Mouse (Mus musculus) heart, postnatal 14 days (tissue): ENCODE measurements at regions not wholly inside any gene's neighbourhood (a gene's known extent, or its start where the extent isn't known, plus 50 kb on each side); places are given as distances from the start of the nearest gene placed in this dataset.
A peak's percentile ranks its signal among the peaks of the same experiment; 100 is the strongest.
"Not testable (repeated sequence)": the region's sequence is repeated elsewhere in the genome, so short reads cannot be mapped to it uniquely, and the experiment has no call there.

ENCODE experiments used
- DNase-seq, 2 experiments: peaks; one replicate each; pipeline ENCODE4 v3.0.0; 2021 to 2022
- intact Hi-C: fragments of 180-260 bp; cut with DNase I; formaldehyde crosslinking; loops from one replicate; pipeline ENCODE4 v1.15.1; 2025

DNA sequence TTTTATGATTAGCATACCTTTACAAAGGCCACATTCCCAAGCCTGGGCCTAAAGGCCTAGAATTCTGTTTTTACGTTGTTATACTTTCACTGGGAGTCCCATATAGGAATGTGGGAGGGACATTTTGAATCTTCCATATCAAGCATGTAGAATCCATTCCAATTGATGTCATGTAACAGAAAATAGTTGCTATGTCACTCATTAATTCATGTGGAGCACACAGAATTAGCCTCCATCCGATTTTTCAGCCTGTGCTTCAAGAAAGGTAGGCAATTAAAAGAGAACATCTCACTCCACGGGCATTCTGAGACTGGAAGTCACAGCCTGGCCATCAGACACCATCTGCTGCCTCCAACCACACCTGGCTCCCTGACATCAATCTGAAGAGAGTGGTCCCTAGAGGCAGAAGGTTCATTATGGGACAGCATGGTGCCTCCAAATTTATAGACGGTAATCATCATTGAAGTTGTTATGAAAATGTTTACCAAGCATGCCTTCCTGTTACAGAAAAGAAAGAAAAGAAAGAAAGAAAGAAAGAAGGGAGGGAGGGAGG lies 436.9 kb upstream of the Sphkap start:
- no peak for DNase-seq
- intact Hi-C loops = no loop called here

DNA sequence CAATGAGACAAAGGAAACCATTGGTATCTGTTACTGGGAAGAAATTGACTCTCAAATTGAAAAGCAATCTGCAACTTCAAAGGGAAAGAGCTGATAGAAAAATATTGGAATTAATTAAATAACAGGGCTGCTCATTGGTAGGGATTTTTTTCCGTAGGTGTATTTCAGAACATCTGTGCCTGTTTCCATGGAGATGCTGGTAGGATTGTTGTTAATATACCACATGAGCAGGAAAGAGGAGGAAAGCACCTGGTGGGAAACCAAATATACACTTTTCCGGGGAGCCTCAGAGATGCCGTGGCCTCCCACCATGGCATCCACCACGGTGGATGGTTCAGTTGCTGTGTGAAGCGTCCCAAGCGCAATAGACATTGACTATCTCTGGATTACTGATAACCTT lies 428.0 kb upstream of the Sphkap start:
- DNase-seq = no peak
- intact Hi-C loops = no loop called here

DNA sequence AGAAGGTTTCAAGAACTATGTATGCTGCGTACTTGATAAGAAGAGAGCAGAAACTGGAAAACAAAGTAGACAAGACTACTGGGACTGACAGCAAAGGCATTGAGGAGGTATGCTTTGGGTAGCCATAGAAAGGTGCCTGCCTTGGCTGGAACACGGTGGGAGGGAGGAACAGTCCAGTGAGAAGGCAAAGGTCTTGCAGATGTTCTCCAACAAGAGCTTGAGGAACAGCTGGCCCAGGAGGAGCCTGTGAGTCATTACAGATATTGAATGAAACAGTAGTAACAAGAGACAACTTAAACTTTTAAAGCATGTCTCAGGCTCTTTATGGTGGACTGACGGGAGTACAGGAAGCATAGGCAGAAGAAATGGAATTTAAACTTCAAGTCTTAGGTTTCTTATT lies 424.9 kb upstream of the Sphkap start:
- intact Hi-C loops = no loop called here
- no peak for DNase-seq

DNA sequence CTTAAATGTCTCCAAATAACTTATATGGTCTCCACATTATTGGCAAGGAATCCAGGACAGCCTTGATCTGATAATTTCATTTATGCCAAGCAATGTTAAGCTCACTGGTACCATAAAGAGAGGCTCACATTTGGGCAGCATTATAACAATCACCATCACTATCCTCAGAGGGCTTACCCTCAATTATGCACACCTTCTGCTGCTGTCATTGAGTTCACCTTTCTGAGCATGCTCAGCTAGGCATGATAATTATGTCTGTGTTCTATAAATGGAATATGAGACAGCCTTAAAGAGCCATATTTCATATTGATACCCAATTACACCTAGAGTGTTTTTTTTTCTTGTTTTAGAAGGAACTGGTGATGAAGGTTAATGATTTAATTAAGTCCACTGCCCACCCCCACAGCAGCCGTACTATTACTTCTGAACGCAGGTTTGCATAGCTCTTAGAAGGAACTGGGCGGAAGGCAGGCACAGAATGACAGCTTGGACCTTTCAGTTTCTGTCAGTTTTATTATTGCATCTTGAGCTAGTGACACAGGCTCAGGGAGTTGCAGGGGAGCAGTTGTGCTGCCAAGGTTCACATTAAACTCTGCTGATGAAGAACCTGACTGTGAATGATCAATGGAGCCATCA lies 424.0 kb upstream of the Sphkap start:
- no peak for DNase-seq
- intact Hi-C loops = no loop called here

DNA sequence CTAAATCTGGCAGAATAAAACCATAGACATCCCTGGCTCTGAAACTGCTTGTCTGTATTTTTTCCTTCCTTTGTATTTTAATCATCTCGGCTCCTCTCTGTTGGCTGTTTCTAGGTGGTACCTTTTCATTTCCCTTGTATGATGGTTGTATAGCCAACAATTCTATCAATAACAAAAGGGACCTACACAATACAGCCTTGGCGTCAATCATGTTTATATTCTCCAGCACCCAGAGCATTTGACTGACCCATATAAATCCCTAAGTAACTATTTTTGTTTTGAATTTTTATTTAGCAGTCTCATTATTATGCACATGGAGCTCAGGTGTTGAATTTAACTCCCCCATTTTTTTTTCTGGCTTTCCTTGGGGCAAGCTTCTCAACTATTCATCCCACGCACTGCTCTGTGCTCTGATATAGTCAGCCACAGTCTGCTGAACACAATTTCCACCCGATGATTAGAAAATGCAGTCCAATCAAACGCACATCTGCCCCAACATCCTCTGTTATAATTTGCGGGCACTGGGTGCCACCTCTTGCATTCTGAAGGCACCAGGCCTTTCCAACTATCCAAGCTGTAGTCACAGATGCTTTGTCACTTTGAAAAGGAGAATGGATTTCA lies 422.1 kb upstream of the Sphkap start:
- intact Hi-C loops = no loop called here
- no peak for DNase-seq

DNA sequence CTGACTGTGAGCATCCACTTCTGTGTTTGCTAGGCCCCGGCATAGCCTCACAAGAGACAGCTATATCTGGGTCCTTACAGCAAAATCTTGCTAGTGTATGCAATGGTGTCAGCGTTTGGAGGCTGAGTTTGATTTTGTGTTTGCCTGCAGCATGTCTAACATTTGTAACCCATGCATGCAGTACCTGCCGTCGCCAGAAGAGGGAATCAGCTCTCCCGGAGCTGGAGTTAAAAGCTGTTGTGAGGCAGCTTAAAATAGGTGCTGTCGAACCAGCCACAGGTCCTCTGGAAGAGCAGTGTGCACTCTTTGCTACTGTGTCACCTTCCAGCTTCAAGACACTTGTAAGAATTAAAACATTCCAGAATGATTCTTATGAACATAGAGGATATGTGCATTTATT lies 403.2 kb upstream of the Sphkap start:
- intact Hi-C loops = not testable (repeated sequence)
- peak in 1 of 2 experiments; percentile 8 for DNase-seq

DNA sequence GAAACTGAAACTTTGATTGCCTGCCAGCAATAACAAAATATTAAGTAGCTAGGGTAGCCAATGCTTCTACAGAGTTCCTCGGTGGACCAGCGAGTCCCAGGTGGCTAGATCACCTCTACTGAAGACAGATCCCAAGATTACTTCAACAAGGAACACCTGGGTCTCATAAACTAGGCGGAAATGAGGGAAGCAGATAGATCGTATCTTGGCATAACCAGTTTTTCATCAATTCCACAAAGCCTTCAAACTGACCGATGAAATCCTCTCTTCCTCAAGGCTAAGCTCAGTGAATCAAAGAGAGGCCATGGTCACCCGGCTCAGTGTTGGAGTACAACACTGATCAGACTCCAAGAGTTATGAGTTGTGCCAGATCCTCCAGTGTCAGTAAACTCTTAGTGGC lies 400.4 kb upstream of the Sphkap start:
- intact Hi-C loops = no loop called here
- no peak for DNase-seq

DNA sequence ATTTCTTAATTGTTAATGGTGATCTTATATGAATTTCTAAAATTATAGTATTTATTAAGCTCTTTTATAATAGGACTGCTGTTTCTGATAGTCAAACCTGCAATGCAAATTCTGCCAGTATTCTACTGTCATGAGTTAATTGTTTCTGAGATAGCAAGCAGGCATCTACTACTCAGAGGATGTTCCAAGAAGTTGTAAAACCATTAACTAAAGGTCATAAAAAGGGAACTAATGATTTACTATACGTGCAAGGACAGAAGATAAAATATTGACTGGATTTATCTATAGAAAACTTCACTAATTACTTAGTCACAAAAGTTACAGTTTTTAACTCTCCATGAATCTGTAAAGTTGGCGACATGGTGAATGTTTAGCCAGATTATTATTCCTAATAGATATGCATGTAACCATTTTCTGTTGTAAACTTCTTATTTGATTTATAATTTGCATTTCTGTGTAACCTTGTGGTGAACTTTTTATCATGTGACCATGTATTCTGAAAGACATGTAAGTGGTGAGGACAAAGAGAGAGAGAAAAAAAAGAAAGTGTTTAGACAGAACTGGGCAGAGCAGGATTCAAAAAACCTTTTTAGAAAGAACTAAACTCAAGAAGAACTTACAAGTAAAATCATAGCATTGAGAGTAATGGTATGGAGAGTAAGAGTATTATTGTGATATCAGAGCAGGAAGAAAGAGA lies 395.5 kb upstream of the Sphkap start:
- intact Hi-C loops = no loop called here
- no peak for DNase-seq

DNA sequence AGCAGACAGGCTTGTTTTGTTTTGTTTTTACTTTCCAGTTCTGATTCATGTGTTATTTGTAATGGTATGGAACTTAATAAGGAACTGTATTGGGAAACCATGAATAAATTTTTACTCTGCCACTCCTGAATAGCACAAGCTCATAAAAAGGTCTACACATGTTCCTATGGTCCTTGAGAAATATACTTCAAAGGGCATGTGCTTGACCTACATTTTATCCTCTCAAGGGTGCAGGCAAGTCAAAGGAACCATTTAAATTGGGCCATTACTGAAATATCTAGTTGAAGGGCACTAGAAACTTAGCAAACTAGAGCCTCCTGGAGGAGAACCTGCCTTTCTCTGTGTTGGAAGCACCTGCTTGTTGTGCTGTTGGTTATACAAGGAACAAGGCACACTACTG lies 393.8 kb upstream of the Sphkap start:
- no peak for DNase-seq
- intact Hi-C loops = no loop called here

DNA sequence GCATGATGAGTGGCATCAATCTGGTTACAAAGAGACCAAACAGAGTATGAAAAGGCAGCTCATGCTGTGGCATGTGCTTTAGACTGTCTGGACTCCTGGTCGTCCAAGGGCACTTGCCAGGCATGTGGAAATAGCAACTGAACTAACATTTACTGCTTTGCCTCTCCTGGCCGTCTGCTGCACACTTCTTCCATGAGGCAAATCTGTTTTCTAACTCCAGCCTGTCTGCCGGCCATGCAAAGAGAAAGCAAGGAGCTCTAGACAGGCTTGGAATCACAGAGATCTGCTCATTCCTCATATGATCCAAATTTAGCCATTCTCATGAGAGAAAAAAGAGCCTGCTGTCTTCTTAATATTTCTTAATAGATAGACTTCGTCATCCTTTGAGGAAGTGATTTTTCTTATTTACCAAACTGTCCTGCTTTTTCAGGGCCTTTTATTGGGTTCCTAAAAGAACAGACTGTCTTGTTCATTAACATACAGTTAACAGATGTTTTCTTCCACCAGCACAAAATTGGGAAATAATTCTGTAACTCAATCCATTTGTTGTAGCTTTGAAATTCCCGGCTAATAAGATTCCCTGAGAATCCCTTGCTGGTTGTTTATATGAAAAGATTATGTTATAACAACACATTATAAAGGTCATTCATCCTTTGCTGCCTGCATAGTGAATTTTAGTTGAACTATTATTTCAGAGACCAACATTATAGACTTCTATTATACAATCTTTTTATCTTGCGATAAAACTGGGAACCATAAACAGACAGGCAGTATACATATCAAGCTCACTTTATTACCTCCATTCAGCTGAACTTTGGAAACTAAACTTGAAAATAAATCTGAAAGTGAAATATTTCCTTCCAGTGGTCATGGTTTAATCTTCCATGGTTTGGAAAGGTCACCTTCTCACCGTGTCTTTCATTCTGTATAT lies 389.2 kb upstream of the Sphkap start:
- DNase-seq = peak; percentile 4 to 22
- intact Hi-C loops = no loop called here

DNA sequence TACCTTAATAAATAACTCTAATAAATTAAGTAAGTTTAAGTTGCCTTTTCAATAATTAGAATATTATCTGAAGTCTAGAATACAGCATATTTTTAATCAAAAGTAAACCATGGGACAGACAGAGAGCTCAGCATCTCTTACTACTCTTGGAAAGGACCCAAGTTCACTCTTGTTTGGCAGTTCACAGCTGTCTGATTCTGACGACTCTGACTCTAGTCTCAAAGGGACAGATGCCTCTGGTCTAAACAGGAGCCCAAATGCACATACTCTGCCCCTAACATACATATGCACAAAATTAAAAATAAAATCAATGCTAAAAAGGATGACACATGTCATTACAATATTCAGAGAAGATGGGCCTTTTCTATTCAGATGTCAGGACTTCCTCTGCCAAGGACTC lies 369.2 kb upstream of the Sphkap start:
- no peak for DNase-seq
- intact Hi-C loops = no loop called here

DNA sequence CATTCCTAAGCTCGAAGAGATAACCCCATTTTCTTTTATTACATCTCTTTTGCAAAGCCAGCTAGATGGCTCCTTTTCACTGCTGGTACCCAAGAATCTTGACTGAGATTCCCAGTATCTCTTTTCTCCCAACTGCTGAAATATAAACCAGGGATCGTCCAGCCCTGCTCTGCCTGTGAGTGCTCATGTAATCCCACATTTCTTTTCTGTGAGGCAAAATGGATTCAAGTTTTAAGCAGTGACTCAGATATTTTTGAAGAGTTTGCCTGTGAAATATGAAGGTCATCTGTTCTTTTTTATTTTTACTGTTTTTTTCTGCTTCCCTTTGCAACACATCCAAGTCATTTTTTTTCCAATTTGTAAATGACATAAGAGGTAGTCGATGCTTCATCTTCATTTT lies 363.2 kb upstream of the Sphkap start:
- no peak for DNase-seq

DNA sequence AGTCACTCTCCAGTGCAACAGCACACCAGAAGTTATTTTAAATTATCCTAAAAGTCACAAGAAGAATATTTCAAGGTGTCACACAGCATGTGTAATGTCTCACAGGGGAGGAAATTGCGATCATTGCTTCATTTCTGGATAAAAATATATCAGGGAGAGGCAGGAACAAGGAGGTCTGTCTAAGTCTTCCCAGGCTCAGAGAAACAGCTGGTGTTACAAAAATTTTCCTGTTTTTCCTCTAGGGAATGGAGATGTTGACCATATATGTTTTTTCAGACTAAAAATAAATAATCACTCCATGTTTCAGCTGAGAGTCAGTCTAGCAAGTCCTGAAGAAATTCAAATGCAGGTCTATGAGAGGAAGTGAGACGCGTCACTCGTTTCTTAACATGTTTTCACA lies 353.5 kb upstream of the Sphkap start:
- intact Hi-C loops = no loop called here
- no peak for DNase-seq

More for the DNA sequence above, 363.2 kb upstream of the Sphkap start:
- intact Hi-C loops = no loop called here

DNA sequence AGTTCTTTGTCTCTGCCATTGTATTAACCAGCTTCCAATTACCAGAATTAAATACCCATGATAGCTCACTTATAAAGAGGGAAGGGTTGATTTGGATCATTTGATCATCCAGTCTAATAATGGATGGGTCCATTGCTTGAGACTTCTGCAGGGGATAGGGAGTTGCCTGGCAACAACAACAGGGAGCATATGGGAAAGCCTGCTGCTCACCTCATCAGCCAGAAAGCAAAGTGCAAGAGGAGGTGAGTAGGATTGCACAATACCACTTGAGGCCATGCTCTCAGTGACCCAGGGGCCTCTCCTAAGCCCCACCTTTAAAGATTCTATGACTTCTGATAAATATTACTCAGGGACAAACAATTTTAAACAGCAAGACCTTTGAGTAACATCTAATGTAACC lies 348.9 kb upstream of the Sphkap start:
- intact Hi-C loops = no loop called here
- no peak for DNase-seq

DNA sequence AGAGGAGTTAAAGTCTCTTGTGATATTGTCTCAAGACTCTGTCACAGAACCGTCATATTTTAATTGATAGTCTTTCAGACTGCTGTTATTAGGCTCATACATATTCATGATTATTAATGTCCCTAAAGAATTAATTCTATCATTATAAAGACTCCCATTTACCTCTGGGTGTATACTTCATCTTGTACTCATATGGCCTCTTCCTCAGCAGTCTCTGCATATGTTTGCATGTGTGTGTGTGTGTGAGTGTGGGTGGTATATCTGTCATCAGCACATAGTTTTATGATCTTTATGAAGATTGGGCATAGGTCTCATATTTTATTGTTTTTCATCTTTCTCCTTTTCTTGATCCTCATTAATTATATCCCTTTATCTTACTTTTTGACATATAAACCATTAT lies 347.3 kb upstream of the Sphkap start:
- no peak for DNase-seq
- intact Hi-C loops = no loop called here

DNA sequence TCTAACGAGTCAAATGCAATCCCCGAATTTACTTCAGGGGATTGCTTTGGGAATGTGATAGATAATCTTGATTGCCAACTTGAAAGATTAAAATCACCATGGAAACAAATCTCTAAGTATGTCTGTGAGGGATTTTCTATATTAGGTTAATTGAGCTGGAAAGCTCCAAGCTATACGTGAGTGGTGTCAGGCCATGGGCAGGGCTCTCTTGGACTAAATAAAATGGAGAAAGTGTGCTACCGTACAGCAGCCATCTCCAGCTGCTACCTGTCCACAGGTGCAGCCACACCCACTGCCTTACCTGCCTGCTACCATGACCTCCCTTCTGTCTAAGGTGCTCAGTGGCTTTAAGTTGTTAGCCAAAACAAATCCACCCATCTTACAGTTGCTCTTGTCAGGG lies 345.0 kb upstream of the Sphkap start:
- DNase-seq = no peak
- intact Hi-C loops = no loop called here

DNA sequence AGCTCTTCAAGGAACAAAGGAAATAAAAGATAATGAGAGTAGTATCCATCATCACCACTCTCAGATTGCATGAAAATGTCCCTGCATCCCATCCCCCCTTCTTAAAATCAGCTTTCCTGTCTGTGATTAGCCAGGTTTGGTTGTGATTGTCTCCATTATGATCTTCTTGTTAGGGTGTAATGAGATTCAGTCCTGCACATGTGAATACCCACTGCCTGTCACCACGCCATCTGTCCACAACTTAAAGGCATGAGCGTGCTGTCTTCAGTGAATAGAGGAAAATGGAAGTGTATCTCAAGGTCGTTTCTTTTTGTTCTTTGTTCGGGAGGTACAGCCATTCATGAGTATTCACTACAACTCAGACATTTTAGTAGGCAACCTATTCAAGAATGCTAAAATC lies 341.0 kb upstream of the Sphkap start:
- no peak for DNase-seq
- intact Hi-C loops = loop anchor here (5.0 to 10.0 kb wide), 3 partner anchors 356 to 833 kb away; no protein-coding TSS in a partner anchor

DNA sequence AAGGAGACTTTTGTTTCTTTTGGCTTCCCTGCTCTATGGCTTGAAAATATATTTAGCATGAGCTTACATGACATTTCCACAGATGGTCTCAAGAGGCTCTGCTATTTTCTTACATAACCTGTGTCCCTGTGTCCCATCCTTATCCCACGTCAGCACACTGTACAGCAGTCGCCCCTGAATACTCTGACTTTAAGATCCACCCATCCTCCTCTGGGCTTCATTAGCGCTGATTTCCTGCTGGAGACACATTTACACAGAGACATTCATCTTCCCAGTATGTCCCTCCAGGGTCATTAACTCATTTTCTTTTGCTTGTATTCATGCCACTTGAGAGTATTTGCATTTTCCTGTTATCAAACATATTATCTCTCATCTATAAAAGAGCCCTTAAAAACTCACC lies 340.1 kb upstream of the Sphkap start:
- intact Hi-C loops = loop anchor here (5.0 to 10.0 kb wide), 3 partner anchors 357 to 834 kb away; no protein-coding TSS in a partner anchor
- DNase-seq = no peak

DNA sequence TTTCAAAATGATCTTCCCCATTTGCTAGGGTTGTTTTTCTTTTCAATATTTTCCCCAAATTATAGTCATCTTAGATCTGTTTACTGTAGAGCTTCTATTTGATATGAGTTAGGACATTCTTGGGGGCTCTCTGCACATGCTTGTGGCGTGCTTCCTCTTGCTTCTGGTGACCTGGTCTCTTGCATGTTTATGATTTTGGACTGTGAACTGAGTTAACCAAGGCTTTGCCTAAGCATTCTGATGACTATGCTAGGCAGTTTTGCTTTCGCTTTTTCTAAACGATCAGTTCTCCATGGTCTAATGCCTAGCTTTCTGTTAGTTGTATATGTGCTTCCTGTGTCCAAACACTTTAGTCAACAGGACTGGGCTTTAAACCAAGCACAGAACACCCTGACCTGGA lies 339.4 kb upstream of the Sphkap start:
- intact Hi-C loops = loop anchor here (5.0 to 10.0 kb wide), 3 partner anchors 357 to 835 kb away; no protein-coding TSS in a partner anchor
- DNase-seq = no peak

DNA sequence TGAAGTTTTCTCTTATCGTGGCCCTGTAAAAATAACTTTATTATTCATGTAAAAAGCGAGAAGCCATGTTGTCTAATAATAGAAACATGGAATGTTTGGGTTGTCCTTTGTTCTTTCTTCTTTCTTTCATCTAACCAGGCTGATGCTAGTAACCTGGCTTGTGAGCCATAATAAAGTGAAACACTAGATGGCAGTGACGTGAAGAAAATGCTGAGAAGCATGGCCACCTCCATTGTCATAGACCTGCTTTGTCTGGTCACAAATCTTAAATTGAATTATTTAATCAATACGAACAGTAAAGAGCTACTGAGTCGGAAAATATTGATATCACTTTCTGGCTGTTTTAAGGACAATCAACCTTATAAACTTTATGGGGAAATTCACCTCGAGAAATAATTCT lies 338.0 kb upstream of the Sphkap start:
- intact Hi-C loops = loop anchor here (5.0 to 10.0 kb wide), 3 partner anchors 359 to 836 kb away; no protein-coding TSS in a partner anchor
- peak; percentile 20 to 53 for DNase-seq
